Mouse (Mus musculus) right cerebral cortex, postnatal 14 days (tissue): ENCODE results near the gene Tcaim.
"Not testable (repeated sequence)": the region's sequence is repeated elsewhere in the genome, so short reads cannot be mapped to it uniquely, and the experiment has no call there.

ENCODE experiments used
- DNase-seq: peaks from one replicate; pipeline ENCODE4 v3.0.0; 2022

The Tcaim gene

DNA sequence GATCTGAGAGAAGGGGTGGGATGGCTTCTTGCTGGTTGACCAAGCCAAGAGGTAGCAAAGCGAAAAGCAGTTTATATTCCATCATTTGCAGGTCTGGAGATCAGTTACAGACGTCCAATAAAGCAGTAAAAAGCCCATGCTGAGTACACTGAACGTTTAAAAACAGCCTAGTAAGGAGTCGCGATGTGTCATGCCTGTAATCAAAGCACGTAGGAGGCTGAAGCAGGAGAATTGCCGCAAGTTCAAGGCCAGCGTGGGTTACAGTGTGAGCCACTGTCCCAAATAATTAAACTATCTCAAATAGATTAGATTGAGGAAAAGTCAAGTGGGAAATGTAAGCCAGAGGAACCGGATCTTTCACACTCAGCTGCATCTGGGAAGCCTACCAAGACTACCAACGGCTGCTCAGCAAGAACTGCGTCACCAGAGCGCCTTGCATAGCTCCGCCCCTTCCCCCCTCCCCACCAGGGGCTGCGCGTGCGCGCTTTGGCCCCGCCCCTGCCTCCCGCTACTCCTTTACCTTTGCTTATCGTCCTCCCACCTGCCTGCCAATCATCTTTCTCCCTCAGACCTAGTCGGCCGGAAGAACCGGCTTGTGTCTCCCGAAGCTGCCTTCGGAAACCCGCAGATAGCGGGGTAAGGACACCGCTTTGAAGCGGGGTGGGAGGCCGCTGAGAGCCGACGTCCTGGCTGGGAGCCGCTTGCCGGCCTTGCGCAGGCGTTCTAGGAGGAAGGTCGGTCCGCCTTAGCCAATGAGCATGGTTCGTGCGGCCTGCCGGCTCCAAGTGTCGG is at the start of gene Tcaim:
Gene Tcaim, plus strand, starts transcription at position 487 of the 792 bp plus-strand sequence.
- peak; percentile 90 for DNase-seq

GRCm38 (mm10) chr9:122757614-122758013 is 47.7 kb upstream of the Tcaim start:
- DNase-seq = no peak

DNA sequence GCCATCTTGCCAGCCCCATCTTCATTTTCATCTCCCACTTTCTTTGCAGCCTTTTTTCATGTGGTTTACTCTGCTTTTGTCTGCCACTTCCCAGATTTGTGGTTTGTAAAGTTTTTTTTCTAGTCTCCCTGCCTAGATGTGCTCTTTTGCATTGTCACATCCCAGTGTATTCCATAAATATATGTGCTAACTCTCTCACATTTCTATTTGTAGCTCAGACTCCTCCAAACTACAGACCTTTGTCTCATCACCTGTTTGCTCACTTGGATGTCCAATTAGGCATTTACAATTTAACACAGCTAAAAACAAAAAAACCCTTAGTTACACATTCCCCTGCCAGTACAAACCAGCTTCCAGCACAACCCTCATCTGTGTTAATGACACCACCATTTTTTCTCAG is 45.2 kb upstream of the Tcaim start:
- no peak for DNase-seq

- DNase-seq = no peak
These were observed 20.1 kb upstream of the Tcaim start for GRCm38 (mm10) chr9:122785231-122785630.

DNA sequence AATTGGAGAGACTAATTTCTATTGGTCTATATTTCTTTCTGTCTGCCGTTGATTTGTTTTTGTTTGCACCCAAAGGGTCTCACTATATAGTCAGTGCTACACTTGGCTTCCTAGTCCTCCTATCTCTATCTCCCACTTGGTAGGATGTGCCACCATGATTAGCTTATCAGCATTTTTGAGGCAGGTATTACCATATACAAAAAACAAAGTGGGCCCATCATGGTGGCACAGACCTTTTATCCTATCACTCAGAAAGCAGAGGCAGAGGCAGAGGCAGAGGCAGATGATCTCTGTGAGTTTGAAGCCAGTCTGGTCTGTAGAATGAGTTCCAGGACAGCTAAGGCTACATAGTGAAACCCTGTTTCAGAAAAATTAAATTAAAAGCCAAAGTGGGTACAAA is 18.8 kb upstream of the Tcaim start:
- no peak for DNase-seq

DNA sequence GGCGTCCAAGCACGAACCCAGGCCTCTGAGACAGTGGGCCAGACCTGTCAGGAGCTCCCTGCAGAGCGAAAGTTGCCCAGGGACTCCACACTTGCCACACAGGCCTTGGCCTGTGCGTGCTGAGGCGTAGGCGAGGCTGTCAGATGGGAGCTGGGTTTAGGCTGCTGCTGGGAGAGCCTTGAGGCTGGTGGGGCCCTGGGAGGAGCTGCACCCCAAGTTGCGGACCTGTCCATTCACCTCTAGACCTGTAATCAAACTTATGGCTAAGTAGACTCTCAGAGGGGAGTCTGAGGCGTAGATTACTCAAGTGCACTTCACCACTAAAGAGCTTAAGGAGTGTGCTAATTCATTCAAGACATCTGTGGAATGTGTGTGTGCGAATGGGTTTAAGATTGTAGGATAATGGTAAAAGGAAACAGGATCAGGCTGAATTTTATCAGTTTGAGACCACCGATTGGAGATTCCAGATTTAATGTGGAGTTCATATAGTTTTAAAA is 554 bp downstream of the Tcaim start:
- no peak for DNase-seq

DNA sequence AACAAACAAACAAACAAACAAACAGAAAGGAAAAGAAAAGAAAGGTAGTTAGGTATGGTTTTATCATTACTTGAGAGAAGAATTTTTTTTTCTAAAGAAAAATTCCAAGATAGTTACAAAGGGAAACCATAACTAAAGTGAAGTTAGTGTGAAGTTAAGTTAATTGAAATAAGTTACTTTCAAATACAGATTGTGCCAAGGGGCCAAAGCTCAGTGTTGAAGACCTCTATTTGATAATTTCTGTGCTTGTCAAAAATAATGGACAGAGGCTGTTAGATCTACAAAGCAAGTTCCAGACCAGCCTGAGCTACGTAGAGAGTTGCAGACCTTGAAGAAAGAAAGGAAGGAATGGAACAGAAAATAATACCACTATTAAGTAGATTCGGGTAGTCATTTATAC is 1.8 kb downstream of the Tcaim start:
- DNase-seq = no peak

- DNase-seq = no peak
These were observed 4.9 kb downstream of the Tcaim start for GRCm38 (mm10) chr9:122810212-122810611.

- DNase-seq = no peak
These were observed 7.0 kb downstream of the Tcaim start for GRCm38 (mm10) chr9:122812386-122812785.

GRCm38 (mm10) chr9:122814775-122815174 is 9.4 kb downstream of the Tcaim start:
- DNase-seq = no peak

DNA sequence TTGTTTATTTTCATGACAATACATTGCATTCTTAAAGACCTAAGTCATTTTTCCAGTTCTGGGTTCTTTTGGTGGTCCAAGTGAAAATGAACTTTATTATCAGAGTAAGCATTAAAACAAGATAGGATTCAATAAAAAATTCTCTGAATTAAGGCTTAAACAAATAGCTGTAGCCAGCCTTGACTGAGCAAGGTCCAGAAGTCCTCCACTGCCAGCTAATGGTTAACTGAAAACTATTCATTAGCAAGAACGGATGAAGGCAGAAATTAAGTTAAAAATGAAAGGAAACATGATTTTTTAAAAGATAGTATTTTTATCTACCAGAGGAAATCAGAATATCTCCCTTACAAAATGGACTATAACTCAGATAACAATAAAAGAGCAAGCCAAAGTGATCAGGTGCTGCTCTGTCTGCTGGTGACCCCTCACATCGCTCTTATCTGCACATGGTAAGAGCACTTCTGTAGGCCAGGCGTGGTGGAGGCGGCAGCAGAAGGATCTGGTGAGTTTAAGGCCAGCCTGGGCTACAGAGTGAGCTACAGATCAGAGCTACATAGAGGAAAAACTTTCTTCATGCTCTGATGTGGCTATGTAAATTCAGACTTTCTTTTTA is 10.0 kb downstream of the Tcaim start:
- no peak for DNase-seq

DNA sequence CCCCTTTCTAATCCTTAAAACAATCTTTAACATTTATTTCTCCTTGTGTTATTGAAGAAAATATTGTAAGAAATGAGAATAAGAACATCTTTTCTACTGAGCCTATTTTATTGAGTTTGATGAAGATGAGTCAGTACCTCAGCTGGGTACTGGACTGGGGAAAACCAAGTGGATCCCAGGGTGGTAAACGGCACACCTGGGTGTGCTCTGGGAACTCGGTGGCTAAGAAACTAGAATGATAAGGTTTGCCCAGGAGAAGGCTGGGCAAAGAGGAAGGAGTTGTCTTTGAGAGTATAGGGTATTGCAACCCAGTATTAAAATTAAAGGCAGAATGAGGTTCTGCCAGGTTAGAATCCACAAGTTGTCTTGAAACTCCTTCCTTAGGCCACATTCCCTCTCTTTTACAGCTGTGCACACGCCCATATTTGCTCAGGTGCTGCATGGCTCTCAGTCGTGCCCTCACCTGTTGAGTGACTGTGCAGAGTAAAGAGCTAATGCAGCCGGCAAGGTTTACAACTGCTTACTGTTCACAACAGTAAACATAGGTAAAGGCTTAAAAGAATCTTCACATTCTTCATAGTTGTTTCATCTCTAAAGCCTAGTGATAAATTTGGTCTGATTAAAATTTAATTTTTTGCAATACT is 18.2 kb downstream of the Tcaim start:
- no peak for DNase-seq

GRCm38 (mm10) chr9:122826743-122827142 is 21.4 kb downstream of the Tcaim start:
- no peak for DNase-seq

DNA sequence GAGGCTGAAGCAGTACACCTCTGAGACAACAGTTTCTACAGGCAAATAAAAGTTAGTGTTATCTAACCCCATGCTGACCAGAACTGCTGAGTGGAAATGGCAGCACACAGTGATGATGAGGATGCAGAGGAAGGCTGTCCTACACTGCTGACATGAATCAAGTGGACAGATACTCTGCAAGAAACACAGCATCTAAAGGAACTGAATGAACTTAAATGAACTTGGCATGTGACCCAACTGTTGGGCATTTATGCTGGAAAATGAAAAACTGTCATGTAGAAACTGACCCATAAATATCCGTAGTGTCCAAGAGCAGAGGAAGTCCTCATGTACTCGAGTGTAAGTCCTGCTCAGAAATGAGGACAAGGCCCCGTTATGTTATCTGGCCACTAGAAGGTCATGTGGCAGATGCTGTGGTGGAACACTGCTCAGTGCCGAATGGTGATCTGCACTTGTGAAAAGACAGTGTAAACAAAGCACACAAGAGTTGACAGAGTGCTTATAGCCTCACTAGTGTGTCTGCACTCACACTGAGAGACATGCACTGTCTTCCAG is 24.6 kb downstream of the Tcaim start:
- no peak for DNase-seq

GRCm38 (mm10) chr9:122836126-122836525 is 30.8 kb downstream of the Tcaim start:
- DNase-seq = no peak

- peak; percentile 74 for DNase-seq
These were observed 31.5 kb downstream of the Tcaim start for GRCm38 (mm10) chr9:122836790-122837189.

GRCm38 (mm10) chr9:122837216-122837615 is 31.9 kb downstream of the Tcaim start:
- no peak for DNase-seq

- peak; percentile 26 for DNase-seq
These were observed 32.3 kb downstream of the Tcaim start for GRCm38 (mm10) chr9:122837680-122838079.

DNA sequence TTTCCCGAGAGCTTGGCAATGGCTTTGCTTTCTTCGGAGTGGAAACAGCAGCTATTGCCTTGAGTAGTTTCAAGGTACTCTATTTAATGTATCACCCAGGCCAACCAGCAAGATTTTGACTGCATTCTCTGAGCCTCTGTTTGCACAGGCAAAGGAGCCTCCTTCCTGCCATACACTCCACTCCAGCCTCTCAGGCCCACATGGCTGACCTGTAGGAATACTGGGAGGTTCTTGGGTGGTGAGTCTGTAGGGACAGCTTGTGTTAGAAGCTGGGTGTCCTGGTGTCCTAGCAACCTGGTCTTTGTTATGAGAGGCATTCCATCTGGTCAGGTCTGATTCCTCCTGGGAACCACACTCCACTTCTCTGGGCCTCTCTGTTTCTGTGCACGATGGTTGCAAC is 38.4 kb downstream of the Tcaim start, which contains the start of gene Gm35549:
Gene Gm35549, minus strand, starts transcription at position 276 of the 400 bp plus-strand sequence.
- DNase-seq = no peak

- DNase-seq = no peak
These were observed 40.3 kb downstream of the Tcaim start for GRCm38 (mm10) chr9:122845621-122846020.

GRCm38 (mm10) chr9:122846156-122846555 is 40.8 kb downstream of the Tcaim start:
- peak; percentile 28 for DNase-seq

DNA sequence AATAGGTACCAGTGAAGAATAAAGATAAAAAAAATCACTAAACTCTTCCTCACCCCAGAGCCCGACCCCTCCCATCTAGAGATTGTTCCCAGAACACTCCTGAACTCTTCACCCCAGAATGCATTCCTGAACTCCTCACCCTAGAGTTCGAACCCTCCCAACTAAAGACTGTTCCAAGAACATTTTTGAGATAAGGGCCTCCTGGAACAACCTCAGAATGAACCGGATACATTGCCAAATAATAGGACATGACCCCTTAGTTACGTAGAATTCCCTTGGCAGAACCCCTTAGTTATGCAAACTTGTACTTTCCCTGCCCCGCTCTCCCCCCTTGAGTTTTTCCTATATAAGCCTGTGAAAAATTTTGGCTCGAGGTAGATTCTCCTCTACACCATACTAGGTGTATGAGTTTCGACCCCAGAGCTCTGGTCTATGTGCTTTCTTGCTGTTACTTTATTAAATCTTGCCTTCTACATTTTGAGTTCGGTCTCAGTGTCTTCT is 42.5 kb downstream of the Tcaim start:
- DNase-seq = not testable (repeated sequence)

DNA sequence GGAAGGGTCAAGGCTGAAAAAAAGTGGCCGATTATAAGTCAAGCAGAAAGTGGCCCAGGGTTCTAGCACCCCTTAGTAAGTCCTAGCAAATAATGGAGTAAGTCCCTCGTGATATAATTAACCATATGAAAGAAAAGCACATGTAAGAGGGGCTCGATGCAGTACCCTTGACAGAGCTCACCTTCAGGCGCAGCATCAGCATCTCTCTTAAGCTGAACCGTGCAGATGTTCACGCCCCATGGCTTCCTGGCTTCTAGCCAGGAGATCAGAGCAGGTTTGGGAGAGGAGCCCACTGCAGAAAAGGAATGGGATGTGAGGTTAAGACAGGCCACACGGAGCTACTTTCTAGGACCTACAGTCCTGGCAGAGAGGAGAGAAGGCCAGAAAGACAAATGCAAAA is 49.2 kb downstream of the Tcaim start:
- DNase-seq = no peak
